Mouse (Mus musculus): Measurements from ENCODE around the gene AC170998.1.

DNA sequence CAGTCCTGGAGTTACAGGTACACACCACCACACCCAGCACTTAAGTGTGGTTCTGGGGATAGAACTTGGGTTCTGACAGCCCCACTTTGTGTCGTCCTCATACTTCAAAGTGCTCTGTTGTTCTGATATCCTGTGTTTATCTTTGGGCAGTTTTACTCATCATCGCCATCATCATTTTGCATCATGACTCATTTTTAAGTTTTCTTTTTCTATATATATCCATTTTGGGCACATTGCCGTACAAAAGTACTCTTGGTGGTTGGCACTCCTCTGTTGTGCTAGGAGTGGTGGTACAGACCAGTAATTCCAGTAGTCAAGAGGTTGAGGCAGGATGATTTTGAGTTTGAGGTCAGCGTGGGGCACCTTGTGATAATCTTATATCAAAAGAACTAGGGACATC, 24.7 kb upstream of the AC170998.1 start:
- TF ChIP-seq CTCF (conservative IDR thresholded peaks at IDR 0.05; ENCODE audit: low read length), result no peak
- TF ChIP-seq POU5F1 (IDR thresholded peaks at IDR 0.05; ENCODE audit: borderline replicate concordance, low read length), result no peak
- no peak for TF ChIP-seq NANOG (IDR thresholded peaks at IDR 0.05; ENCODE audit: borderline replicate concordance, low read length)

Measured in E14TG2a.4 (cell line).